ENCODE assay signal across 10 mouse cellular contexts in the genomic region with DNA sequence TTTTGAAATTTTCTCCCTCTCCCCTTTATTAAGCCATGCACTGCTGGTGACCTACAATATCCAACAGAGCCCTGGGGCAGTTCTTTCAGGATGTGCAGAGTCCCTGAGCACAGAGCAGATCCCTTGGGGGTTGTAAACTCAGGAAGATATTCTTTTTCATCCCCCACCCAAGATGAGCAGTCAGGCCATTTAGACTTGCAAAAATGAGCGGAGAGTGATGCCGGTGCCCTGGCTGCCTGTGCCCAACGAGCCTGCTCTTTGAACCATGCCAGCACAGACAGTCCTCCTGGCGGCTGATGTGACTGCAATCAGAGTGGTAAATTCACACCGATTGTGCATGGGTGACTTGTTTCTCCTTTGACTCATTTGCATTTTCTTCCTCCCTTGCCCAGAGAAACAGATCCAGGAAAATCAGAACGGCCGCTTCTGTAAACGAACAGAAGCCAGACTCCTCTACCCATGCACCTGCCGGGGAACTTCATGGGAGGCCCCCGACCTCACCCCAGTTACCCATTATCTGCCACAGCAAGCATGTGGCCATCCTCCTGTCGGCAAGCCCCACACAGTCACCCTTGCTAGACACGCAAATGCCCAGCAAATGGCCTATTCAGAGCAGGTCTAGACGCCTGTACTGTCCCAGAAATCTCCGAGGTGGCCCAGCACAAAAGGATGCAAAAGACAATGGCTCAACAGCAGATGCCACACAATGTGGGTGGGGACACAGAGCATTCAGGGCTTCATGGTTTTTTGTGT.
A peak's percentile ranks its signal among the peaks of the same experiment; 100 is the strongest.
DNase-seq lines count a peak whose midpoint lies in the region; ATAC-seq lines count a peak whose summit lies in the region.
"Had no signal": no experiment of that assay in that cellular context is flagged by ENCODE, and none has a peak within 500 bp of the region (broad histone marks: within the 10 kb centered on the region; RNA-seq: fewer than 3 reads in every experiment).

No protein-coding gene starts in this region.

- peak; percentile 52 for DNase-seq in Muller cell, postnatal 12 days (ENCODE audit: inconsistent ontology term)
- DNase-seq in embryo, embryonic 10.5 days (ENCODE audit: low spot score) = peak; percentile 65
- peak; percentile 60 for DNase-seq in hindbrain, embryonic 14.5 days (ENCODE audit: low spot score)
- DNase-seq in midbrain, embryonic 10.5 days (ENCODE audit: low spot score) = peak; percentile 40
- no peak for DNase-seq in urinary bladder, adult 18-20 months (ENCODE audit: low spot score in 2 of 2)
- no peak for DNase-seq in frontal cortex, postnatal 14 days (ENCODE audit: low spot score in 2 of 2)
- DNase-seq in ovary, postnatal 36 days (ENCODE audit: low spot score) = no peak

- H3K9me3 ChIP-seq in hindbrain, embryonic 14.5 days (ENCODE audit: control insufficient read depth, low read length) = no peaks in the 10 kb centered on the region
- no peaks in the 10 kb centered on the region for H3K9me3 ChIP-seq in midbrain, embryonic 10.5 days (replicated peaks)
- H3K9me3 ChIP-seq: limb, embryonic 13.5 days; megakaryocyte, embryonic 14.5 days had no signal

- H3K4me1 ChIP-seq in hindbrain, embryonic 14.5 days (replicated peaks; ENCODE audit: control insufficient read depth, insufficient read depth, low read length) = peaks cover 14% of the 10 kb centered on the region
- H3K4me1 ChIP-seq in midbrain, embryonic 10.5 days = peaks cover 29% of the 10 kb centered on the region

- H3K4me3 ChIP-seq in hindbrain, embryonic 14.5 days (replicated peaks; ENCODE audit: low read length) = no peak overlapping the region
- peak overlapping the region; percentile 26; the same call in 1 of the 2 replicates for H3K4me3 ChIP-seq in midbrain, embryonic 10.5 days
- H3K4me3 ChIP-seq: limb, embryonic 13.5 days; megakaryocyte, embryonic 14.5 days had no signal

- peak overlapping the region; percentile 51; the same call in 1 of the 2 replicates for H3K27ac ChIP-seq in hindbrain, embryonic 14.5 days
- peak overlapping the region; percentile 79 for H3K27ac ChIP-seq in midbrain, embryonic 10.5 days (replicated peaks)
- H3K27ac ChIP-seq: limb, embryonic 13.5 days had no signal

- peak; percentile 77; the same call in 1 of the 2 replicates for ATAC-seq in hindbrain, embryonic 14.5 days (ENCODE audit: low FRiP score)
- ATAC-seq in megakaryocyte, adult 5-6 weeks (ENCODE audit: poor library complexity, severe bottlenecking) = no peak

- H3K4me2 ChIP-seq in hindbrain, embryonic 14.5 days (replicated peaks) = peak overlapping the region; percentile 28; the same call in 1 of the 2 replicates
- H3K4me2 ChIP-seq: limb, embryonic 13.5 days had no signal

- 10% methylated on average over 14 of the region's 14 CpGs for WGBS in hindbrain, embryonic 14.5 days
- WGBS in midbrain, embryonic 10.5 days = 38% methylated on average over 14 of the region's 14 CpGs

- H3K36me3 ChIP-seq in hindbrain, embryonic 14.5 days (replicated peaks; ENCODE audit: control insufficient read depth, insufficient read depth) = no peaks in the 10 kb centered on the region
- H3K36me3 ChIP-seq in midbrain, embryonic 10.5 days = no peaks in the 10 kb centered on the region
- H3K36me3 ChIP-seq: limb, embryonic 13.5 days had no signal

- peak overlapping the region; percentile 29 for H3K9ac ChIP-seq in hindbrain, embryonic 14.5 days
- H3K9ac ChIP-seq: limb, embryonic 13.5 days had no signal

- H3K27me3 ChIP-seq in hindbrain, embryonic 14.5 days (ENCODE audit: control insufficient read depth, insufficient read depth, low read length) = no peaks in the 10 kb centered on the region
- no peaks in the 10 kb centered on the region for H3K27me3 ChIP-seq in midbrain, embryonic 10.5 days (ENCODE audit: low read depth, poor library complexity, severe bottlenecking)
- H3K27me3 ChIP-seq: limb, embryonic 13.5 days; megakaryocyte, embryonic 14.5 days had no signal

Comparison
In these comparisons a context has a peak if more than half of its experiments do, and no peak if none do; other contexts are left out.
1. DNase-seq: peak in Muller cell, postnatal 12 days (single experiment), embryo, embryonic 10.5 days (single experiment), hindbrain, embryonic 14.5 days (single experiment) and midbrain, embryonic 10.5 days (single experiment); none in urinary bladder, adult 18-20 months (0 of 2), frontal cortex, postnatal 14 days (0 of 2) and ovary, postnatal 36 days (single experiment).